Mouse (Mus musculus) embryonic facial prominence, embryonic 13.5 days (tissue): Measurements from ENCODE around the gene Cct7. TPM values are rescaled to one million over a fixed set of nuclear protein-coding genes. Genes with fewer than 3 reads are reported as not detected.
A peak's percentile ranks its signal among the peaks of the same experiment; 100 is the strongest.

Experiments used
- ATAC-seq: fragments of 200-750 bp; cut with Nextera tagmentation; 2 replicates; pipeline ENCODE4 v1.8.0; 2017; ENCODE audit warnings: low read depth; ENCODE audit not compliant: insufficient number of reproducible peaks, insufficient read depth, low FRiP score, low TSS enrichment
- H3K27ac ChIP-seq: fragments of 300-500 bp; sonication (generic); 2 replicates; pipeline ENCODE4 v1.5.1; 2015; ENCODE audit warnings: moderate library complexity, mild to moderate bottlenecking, inconsistent platforms
- H3K27me3 ChIP-seq: fragments of 300-500 bp; sonication (generic); 2 replicates; pipeline ENCODE4 v1.6.1; 2015; ENCODE audit warnings: mild to moderate bottlenecking, inconsistent platforms
- H3K36me3 ChIP-seq: fragments of 300-500 bp; sonication (generic); 2 replicates; pipeline ENCODE4 v1.6.1; 2015; ENCODE audit warnings: mild to moderate bottlenecking, inconsistent platforms
- H3K4me1 ChIP-seq: fragments of 300-500 bp; sonication (generic); 2 replicates; pipeline ENCODE4 v1.6.1; 2015; ENCODE audit warnings: inconsistent platforms
- H3K4me2 ChIP-seq: fragments of 300-500 bp; sonication (generic); 2 replicates; pipeline ENCODE4 v1.6.1; 2015; ENCODE audit warnings: moderate library complexity, mild to moderate bottlenecking, inconsistent platforms
- H3K4me3 ChIP-seq: fragments of 300-500 bp; sonication (generic); 2 replicates; pipeline ENCODE4 v1.5.1; 2015; ENCODE audit warnings: mild to moderate bottlenecking, inconsistent platforms
- H3K9ac ChIP-seq: fragments of 300-500 bp; sonication (generic); 2 replicates; pipeline ENCODE4 v1.6.1; 2015; ENCODE audit warnings: mild to moderate bottlenecking, inconsistent platforms
- H3K9me3 ChIP-seq: fragments of 300-500 bp; sonication (generic); 2 replicates; pipeline ENCODE4 v1.6.1; 2016; ENCODE audit warnings: inconsistent platforms
- WGBS: fragments of 180-500 bp; shearing (Covaris S2); methylation state at CpG from one replicate; pipeline ENCODE4 v1.1.7; 2015; ENCODE audit warnings: mixed read lengths; 5-methylcytosine and 5-hydroxymethylcytosine counted together
- polyA plus RNA-seq: library from polyadenylated mRNA; unstranded; fragments of >200 nt; fragmentation: Nextera tagmentation; extraction: Ambion mirVana; gene quantifications from 2 replicates; pipeline ENCODE4 v1.2.1, GENCODE M21; 2015

Gene Cct7
- polyA plus RNA-seq, 1 experiment from 2014 or later = 471 TPM

DNA sequence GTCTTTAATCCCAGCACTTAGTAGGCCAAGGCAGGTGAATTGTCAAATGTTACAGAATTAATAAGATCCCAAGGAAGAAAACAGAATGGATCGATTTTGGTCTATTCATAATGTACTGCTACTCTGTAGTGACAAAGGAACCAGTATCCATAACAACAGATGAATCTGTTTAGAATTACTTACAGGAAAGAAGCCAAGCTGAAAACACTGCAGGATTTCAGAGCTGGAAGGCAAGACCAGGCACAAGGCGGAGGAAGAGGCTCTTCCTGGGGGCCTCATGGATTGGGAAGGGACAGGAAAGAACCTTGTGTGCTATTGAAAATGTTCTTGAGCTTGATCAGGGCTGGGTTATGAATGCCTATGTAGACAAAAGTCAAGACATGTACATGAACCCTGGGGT lies 34.4 kb downstream of the Cct7 start:
- no peak overlapping the region for H3K27ac ChIP-seq
- ATAC-seq = no peak
- no peak overlapping the region for H3K4me2 ChIP-seq
- H3K27me3 ChIP-seq = peaks cover 61% of the 10 kb centered on the region
- H3K4me1 ChIP-seq = peaks cover 15% of the 10 kb centered on the region
- no peak overlapping the region for H3K9ac ChIP-seq
- H3K4me3 ChIP-seq = no peak overlapping the region
- WGBS = 47% methylated on average over 2 of the region's 2 CpGs
- H3K36me3 ChIP-seq = no peaks in the 10 kb centered on the region
- H3K9me3 ChIP-seq = no peaks in the 10 kb centered on the region

DNA sequence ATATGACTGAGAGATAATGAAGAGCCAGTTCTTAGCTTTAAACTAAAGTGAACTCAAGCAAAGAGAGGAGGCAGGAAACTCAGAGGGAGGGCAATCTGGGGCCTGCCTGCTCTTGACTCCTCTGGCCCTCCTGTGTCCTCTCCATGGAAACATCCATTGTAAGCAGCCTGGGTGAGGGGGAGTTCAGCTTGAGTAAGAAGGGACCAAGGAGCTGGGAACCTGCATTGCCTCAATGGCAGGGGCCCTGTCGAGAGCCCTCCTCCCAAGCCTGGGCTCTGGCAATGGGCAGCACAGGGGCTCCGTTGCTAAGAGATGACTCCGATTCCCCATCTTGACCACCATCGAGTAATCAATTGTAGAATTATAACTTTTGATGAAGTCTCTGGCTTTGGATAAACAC lies 37.2 kb downstream of the Cct7 start:
- WGBS = 58% methylated on average over 4 of the region's 4 CpGs
- Histone ChIP-seq H3K9me3 (no peaks in the 10 kb centered on the region), H3K27ac (no peak overlapping the region), H3K9ac (no peak overlapping the region), H3K27me3 (peaks cover 36% of the 10 kb centered on the region), H3K36me3 (no peaks in the 10 kb centered on the region), H3K4me2 (no peak overlapping the region), H3K4me3 (no peak overlapping the region), H3K4me1 (peaks cover 15% of the 10 kb centered on the region)
- no peak for ATAC-seq

- Histone ChIP-seq H3K4me3 (no peak overlapping the region), H3K4me1 (peaks cover 3% of the 10 kb centered on the region), H3K27ac (no peak overlapping the region), H3K36me3 (no peaks in the 10 kb centered on the region), H3K27me3 (peaks cover 24% of the 10 kb centered on the region), H3K9ac (no peak overlapping the region), H3K9me3 (no peaks in the 10 kb centered on the region), H3K4me2 (no peak overlapping the region)
- WGBS = 80% methylated on average over 3 of the region's 3 CpGs
- no peak for ATAC-seq
These were observed 38.4 kb downstream of the Cct7 start for GRCm38 (mm10) chr6:85489717-85490116.

DNA sequence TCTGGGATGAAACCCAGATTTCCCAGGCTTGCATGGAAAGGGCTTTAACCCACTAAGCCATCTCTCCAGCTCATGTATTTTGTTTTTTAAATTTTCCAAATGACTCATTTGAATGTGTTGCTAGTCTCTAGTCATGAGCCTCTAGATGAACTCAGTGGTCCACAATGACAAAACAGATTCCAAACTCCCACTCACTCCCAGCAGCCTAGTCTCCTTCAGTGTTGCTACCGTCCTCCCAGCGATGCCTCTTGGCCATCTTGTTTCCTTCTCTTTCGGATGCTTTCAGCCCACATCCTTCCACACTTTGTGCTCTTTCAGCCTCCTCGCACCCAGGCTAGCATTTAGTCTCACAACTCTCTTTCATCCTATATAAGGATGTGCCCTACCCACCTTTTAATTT lies 38.9 kb downstream of the Cct7 start:
- Histone ChIP-seq H3K9ac (no peak overlapping the region), H3K4me1 (no peaks in the 10 kb centered on the region), H3K9me3 (no peaks in the 10 kb centered on the region), H3K27me3 (peaks cover 19% of the 10 kb centered on the region), H3K4me2 (no peak overlapping the region), H3K36me3 (no peaks in the 10 kb centered on the region), H3K4me3 (no peak overlapping the region), H3K27ac (no peak overlapping the region)
- WGBS = 86% methylated on average over 4 of the region's 4 CpGs
- ATAC-seq = no peak

GRCm38 (mm10) chr6:85491606-85492005 lies 40.3 kb downstream of the Cct7 start:
- ATAC-seq = no peak

DNA sequence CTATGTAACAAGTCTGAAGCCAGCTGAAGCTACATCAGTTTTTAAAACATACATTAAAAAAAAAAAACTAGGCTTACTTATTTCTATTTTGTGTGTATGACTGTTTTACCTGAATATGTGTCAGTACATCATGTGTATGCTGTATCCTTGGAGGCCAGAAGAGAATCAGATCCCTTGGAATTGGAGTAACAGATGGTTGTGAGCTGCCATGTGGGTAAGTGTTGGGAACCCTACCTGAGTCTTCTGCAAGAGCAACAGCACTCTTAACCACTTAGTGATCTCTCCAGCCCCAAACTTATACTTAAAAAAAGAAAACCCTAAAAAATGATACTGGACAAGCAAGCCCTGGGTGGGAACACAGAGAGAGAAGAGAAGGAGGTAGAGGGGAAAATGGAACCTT lies 45.7 kb downstream of the Cct7 start:
- H3K9me3 ChIP-seq = no peaks in the 10 kb centered on the region
- ATAC-seq = no peak
- H3K4me2 ChIP-seq = no peak overlapping the region
- H3K4me3 ChIP-seq = no peak overlapping the region
- peaks cover 5% of the 10 kb centered on the region for H3K4me1 ChIP-seq
- H3K27ac ChIP-seq = no peak overlapping the region
- H3K9ac ChIP-seq = no peak overlapping the region
- peaks cover 19% of the 10 kb centered on the region for H3K27me3 ChIP-seq
- no peaks in the 10 kb centered on the region for H3K36me3 ChIP-seq

More at GRCm38 (mm10) chr6:85491606-85492005, 40.3 kb downstream of the Cct7 start:
- whole genome bisulfite sequencing = 45% methylated on average over 3 of the region's 3 CpGs
- no peaks in the 10 kb centered on the region for H3K36me3 ChIP-seq
- no peak overlapping the region for H3K27ac ChIP-seq
- H3K9ac ChIP-seq = no peak overlapping the region
- no peaks in the 10 kb centered on the region for H3K9me3 ChIP-seq
- no peaks in the 10 kb centered on the region for H3K4me1 ChIP-seq
- H3K27me3 ChIP-seq = peaks cover 12% of the 10 kb centered on the region
- no peak overlapping the region for H3K4me3 ChIP-seq
- H3K4me2 ChIP-seq = no peak overlapping the region

GRCm38 (mm10) chr6:85498147-85498546 lies 46.8 kb downstream of the Cct7 start:
- H3K4me2 ChIP-seq = no peak overlapping the region
- H3K9ac ChIP-seq = no peak overlapping the region
- H3K9me3 ChIP-seq = no peaks in the 10 kb centered on the region
- H3K27ac ChIP-seq = no peak overlapping the region
- no peaks in the 10 kb centered on the region for H3K36me3 ChIP-seq
- H3K4me3 ChIP-seq = no peak overlapping the region
- H3K27me3 ChIP-seq = peaks cover 25% of the 10 kb centered on the region
- 61% methylated on average over 9 of the region's 9 CpGs for WGBS
- ATAC-seq = no peak
- H3K4me1 ChIP-seq = peaks cover 14% of the 10 kb centered on the region

GRCm38 (mm10) chr6:85500416-85500815 lies 49.1 kb downstream of the Cct7 start:
- no peak overlapping the region for H3K9ac ChIP-seq
- ATAC-seq = no peak
- no peaks in the 10 kb centered on the region for H3K9me3 ChIP-seq
- H3K27ac ChIP-seq = no peak overlapping the region
- H3K4me2 ChIP-seq = no peak overlapping the region
- peaks cover 15% of the 10 kb centered on the region for H3K4me1 ChIP-seq
- peaks cover 46% of the 10 kb centered on the region for H3K27me3 ChIP-seq
- H3K4me3 ChIP-seq = no peak overlapping the region
- 69% methylated on average over 1 of the region's 1 CpGs for WGBS
- no peaks in the 10 kb centered on the region for H3K36me3 ChIP-seq

GRCm38 (mm10) chr6:85501571-85502102 lies 50.3 kb downstream of the Cct7 start:
- Histone ChIP-seq H3K9me3 (no peaks in the 10 kb centered on the region), H3K27ac (no peak overlapping the region), H3K36me3 (no peaks in the 10 kb centered on the region), H3K9ac (0 out of 2 replicates have a peak overlapping the region, but pooled peaks have one; percentile 21), H3K4me1 (peaks cover 15% of the 10 kb centered on the region), H3K27me3 (peaks cover 50% of the 10 kb centered on the region), H3K4me2 (peak overlapping the region; percentile 97), H3K4me3 (peak overlapping the region; percentile 62)
- 6% methylated on average over 6 of the region's 6 CpGs for WGBS
- ATAC-seq = no peak

DNA sequence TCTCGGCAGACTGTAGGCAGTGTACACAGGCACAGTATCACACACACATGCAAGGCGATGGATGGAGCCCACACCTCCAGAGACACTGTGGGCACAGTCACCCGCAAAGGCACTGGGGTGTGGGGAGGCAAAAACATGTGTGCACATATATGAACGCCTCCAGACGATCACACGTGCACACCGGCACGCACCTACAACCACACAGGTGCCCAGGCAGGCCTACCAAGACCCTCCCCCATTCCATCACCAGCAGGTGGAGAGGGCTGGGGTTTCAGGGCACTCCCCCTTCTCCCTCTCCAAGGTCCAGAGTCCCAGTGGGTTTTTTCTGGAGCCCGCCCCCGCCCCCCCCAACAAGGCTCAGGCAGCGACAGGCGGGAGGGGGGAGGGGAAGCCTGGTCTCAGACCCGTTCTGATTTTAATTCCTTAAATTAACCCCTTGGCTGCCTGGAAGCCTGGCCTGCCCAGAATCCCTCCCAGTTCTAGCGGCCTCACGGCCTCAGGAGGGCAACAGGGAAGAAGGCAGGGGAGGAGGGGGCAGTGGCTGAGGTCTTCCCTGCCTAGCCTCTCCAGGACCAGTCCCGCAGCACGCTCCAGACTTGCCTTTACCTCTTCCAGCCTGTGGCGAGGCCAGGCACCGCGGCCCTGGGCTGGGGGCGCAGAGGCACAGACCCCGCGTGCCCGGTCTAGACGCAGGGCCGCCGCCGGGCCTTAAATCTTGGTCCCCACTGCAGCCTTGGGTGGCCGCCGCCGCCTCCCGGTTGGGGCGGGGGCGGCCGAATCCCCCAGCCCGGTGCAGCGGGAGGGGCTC lies 51.0 kb downstream of the Cct7 start:
- Histone ChIP-seq H3K36me3 (no peaks in the 10 kb centered on the region), H3K27me3 (peaks cover 55% of the 10 kb centered on the region), H3K4me2 (peak overlapping the region; percentile 97), H3K4me1 (peaks cover 15% of the 10 kb centered on the region), H3K9me3 (no peaks in the 10 kb centered on the region), H3K4me3 (peak overlapping the region; percentile 62), H3K27ac (no peak overlapping the region), H3K9ac (peak overlapping the region; percentile 75)
- 1% methylated on average over 37 of the region's 37 CpGs for WGBS
- ATAC-seq = peak; percentile 61; the same call in 1 of the 2 replicates

- Histone ChIP-seq H3K4me1 (peaks cover 15% of the 10 kb centered on the region), H3K4me2 (peak within 1 kb of the TSS; percentile 97), H3K9ac (peak within 1 kb of the TSS; percentile 75), H3K4me3 (peak within 1 kb of the TSS; percentile 62), H3K36me3 (no peaks in the 10 kb centered on the region), H3K27me3 (peaks cover 59% of the 10 kb centered on the region), H3K27ac (no peak within 1 kb of the TSS), H3K9me3 (no peaks in the 10 kb centered on the region)
- 3% methylated on average over 16 of the region's 22 CpGs for WGBS
- ATAC-seq = peak; percentile 63; the same call in 1 of the 2 replicates
These were observed 51.6 kb downstream of the Cct7 start, which contains the start of gene Fbxo41 for GRCm38 (mm10) chr6:85502911-85503250. Gene Fbxo41 (minus strand): TSS chr6:85502994.

DNA sequence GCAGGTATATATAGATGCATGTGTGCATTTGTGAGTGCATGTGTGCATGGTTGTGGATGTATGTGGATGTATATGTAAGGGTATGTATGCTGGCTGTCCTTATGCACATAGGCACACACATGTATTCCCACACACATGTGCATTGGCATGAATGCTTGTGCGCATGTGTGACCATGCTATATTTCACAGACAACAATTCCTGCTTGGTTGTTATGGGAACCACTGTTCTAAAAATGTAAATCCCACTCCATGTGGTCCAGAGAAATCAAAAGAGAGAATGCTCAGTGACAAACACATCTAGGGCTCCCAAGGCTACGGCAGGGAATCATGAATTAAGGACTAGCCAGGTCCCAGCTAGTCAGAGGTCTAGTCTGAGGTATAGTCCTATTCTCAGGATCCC lies 53.6 kb downstream of the Cct7 start:
- H3K9ac ChIP-seq = no peak overlapping the region
- no peak for ATAC-seq
- H3K36me3 ChIP-seq = no peaks in the 10 kb centered on the region
- H3K27me3 ChIP-seq = peaks cover 77% of the 10 kb centered on the region
- no peak overlapping the region for H3K4me2 ChIP-seq
- 75% methylated on average over 2 of the region's 2 CpGs for WGBS
- H3K4me3 ChIP-seq = no peak overlapping the region
- H3K27ac ChIP-seq = no peak overlapping the region
- H3K4me1 ChIP-seq = peaks cover 15% of the 10 kb centered on the region
- no peaks in the 10 kb centered on the region for H3K9me3 ChIP-seq
